Mouse (Mus musculus): ENCODE results near the gene Stambp.

The Stambp gene

GRCm38 (mm10) chr6:83505554-83505953, 67.0 kb downstream of the Stambp start:
- in situ Hi-C loops (cut with MboI, MseI), result loop anchor here in 1 of 2 experiments (5.0 kb wide), 1 partner anchor 33 kb away; no protein-coding TSS in a partner anchor

- in situ Hi-C loops (cut with MboI, MseI), result no loop called here
Observed at GRCm38 (mm10) chr6:83503361-83503760, 69.2 kb downstream of the Stambp start.

GRCm38 (mm10) chr6:83502656-83503055, 69.9 kb downstream of the Stambp start:
- in situ Hi-C loops (cut with MboI, MseI), result no loop called here

- in situ Hi-C loops (cut with MboI, MseI), result no loop called here
Observed at GRCm38 (mm10) chr6:83501524-83502310, 70.8 kb downstream of the Stambp start.

- in situ Hi-C loops (cut with MboI, MseI), result no loop called here
Observed at GRCm38 (mm10) chr6:83500462-83500861, 72.1 kb downstream of the Stambp start.

- in situ Hi-C loops (cut with MboI, MseI), result no loop called here
Observed at GRCm38 (mm10) chr6:83499078-83499477, 73.5 kb downstream of the Stambp start.

GRCm38 (mm10) chr6:83496753-83497710, 75.5 kb downstream of the Stambp start:
- in situ Hi-C loops (cut with MboI, MseI), result no loop called here

GRCm38 (mm10) chr6:83496009-83496752, 76.3 kb downstream of the Stambp start:
- in situ Hi-C loops (cut with MboI, MseI), result no loop called here
